7 mouse cellular contexts compared by ENCODE assay signal in genomic region chr2:32430701-32431676, GRCm38 (mm10). TPM values are rescaled to one million over a fixed set of nuclear protein-coding genes. Genes with fewer than 3 reads are reported as not detected.
DNase-seq lines count a peak whose midpoint lies in the region; ATAC-seq and TF ChIP-seq lines count a peak whose summit lies in the region.

No protein-coding gene starts in this region.

- no peak for TF ChIP-seq CTCF in embryonic fibroblast, embryonic 13.5 days (IDR thresholded peaks at IDR 0.05; ENCODE audit: borderline replicate concordance, insufficient read depth, low read length)

- H3K27ac ChIP-seq in embryonic fibroblast, embryonic 13.5 days (ENCODE audit: insufficient read depth, low read length): peak overlapping the region; percentile 42; the same call in 1 of the 2 replicates
- H3K27ac ChIP-seq in heart, embryonic 10.5 days: peak overlapping the region; percentile 85
- peak overlapping the region; percentile 85 for H3K27ac ChIP-seq in kidney, embryonic 15.5 days
- H3K27ac ChIP-seq in limb, embryonic 12.5 days: peak overlapping the region; percentile 80
- H3K27ac ChIP-seq in neural tube, embryonic 11.5 days (ENCODE audit: low read depth, low read length): peak overlapping the region; percentile 85

- H3K36me3 ChIP-seq in heart, embryonic 10.5 days: no peaks in the 10 kb centered on the region
- H3K36me3 ChIP-seq in kidney, embryonic 15.5 days: no peaks in the 10 kb centered on the region
- peaks cover 9% of the 10 kb centered on the region; the same call in 1 of the 2 replicates for H3K36me3 ChIP-seq in limb, embryonic 12.5 days
- H3K36me3 ChIP-seq in neural tube, embryonic 11.5 days (ENCODE audit: control insufficient read depth, insufficient read depth, low read length): no peaks in the 10 kb centered on the region

- H3K4me3 ChIP-seq in embryonic fibroblast, embryonic 13.5 days (ENCODE audit: insufficient read depth, low read length): peak overlapping the region; percentile 39
- peak overlapping the region; percentile 53 for H3K4me3 ChIP-seq in heart, embryonic 10.5 days
- H3K4me3 ChIP-seq in kidney, embryonic 15.5 days (replicated peaks): peak overlapping the region; percentile 53
- H3K4me3 ChIP-seq in limb, embryonic 12.5 days (replicated peaks): peak overlapping the region; percentile 49
- peak overlapping the region; percentile 35 for H3K4me3 ChIP-seq in neural tube, embryonic 11.5 days (ENCODE audit: low read depth, low read length)

- H3K27me3 ChIP-seq in heart, embryonic 10.5 days (ENCODE audit: insufficient read depth, poor library complexity, severe bottlenecking): no peaks in the 10 kb centered on the region
- H3K27me3 ChIP-seq in kidney, embryonic 15.5 days: no peaks in the 10 kb centered on the region
- no peaks in the 10 kb centered on the region for H3K27me3 ChIP-seq in limb, embryonic 12.5 days
- no peaks in the 10 kb centered on the region for H3K27me3 ChIP-seq in neural tube, embryonic 11.5 days (ENCODE audit: control insufficient read depth, insufficient read depth, low read length)

- peaks cover 7% of the 10 kb centered on the region for H3K4me1 ChIP-seq in embryonic fibroblast, embryonic 13.5 days (ENCODE audit: control insufficient read depth, insufficient read depth, low read length)
- H3K4me1 ChIP-seq in heart, embryonic 10.5 days: peaks cover 45% of the 10 kb centered on the region
- peaks cover 48% of the 10 kb centered on the region for H3K4me1 ChIP-seq in kidney, embryonic 15.5 days
- peaks cover 37% of the 10 kb centered on the region for H3K4me1 ChIP-seq in limb, embryonic 12.5 days (replicated peaks)
- peaks cover 19% of the 10 kb centered on the region; the same call in 1 of the 2 replicates for H3K4me1 ChIP-seq in neural tube, embryonic 11.5 days (ENCODE audit: control insufficient read depth, insufficient read depth, low read length)

- peak; percentile 95 for DNase-seq in cerebellum, adult 11-12 months
- DNase-seq in heart, embryonic 10.5 days (ENCODE audit: low spot score): peak; percentile 94
- DNase-seq in neural tube, embryonic 11.5 days (ENCODE audit: low spot score): peak; percentile 87
- no peak for DNase-seq in thymus, postnatal 14 days

- peak; percentile 66 for TF ChIP-seq POLR2A in embryonic fibroblast, embryonic 13.5 days (IDR thresholded peaks at IDR 0.05; ENCODE audit: low read depth, low read length)

- H3K9me3 ChIP-seq in heart, embryonic 10.5 days: no peaks in the 10 kb centered on the region
- H3K9me3 ChIP-seq in kidney, embryonic 15.5 days (replicated peaks): no peaks in the 10 kb centered on the region
- no peaks in the 10 kb centered on the region for H3K9me3 ChIP-seq in limb, embryonic 12.5 days
- no peaks in the 10 kb centered on the region for H3K9me3 ChIP-seq in neural tube, embryonic 11.5 days (ENCODE audit: control insufficient read depth, low read length)

- peak overlapping the region; percentile 66 for H3K4me2 ChIP-seq in kidney, embryonic 15.5 days
- peak overlapping the region; percentile 88 for H3K4me2 ChIP-seq in limb, embryonic 12.5 days
- peak overlapping the region; percentile 50 for H3K4me2 ChIP-seq in neural tube, embryonic 11.5 days (ENCODE audit: low read depth)

- WGBS in heart, embryonic 10.5 days: 10% methylated on average over 18 of the region's 18 CpGs
- WGBS in kidney, embryonic 15.5 days: 7% methylated on average over 18 of the region's 18 CpGs
- WGBS in limb, embryonic 12.5 days: 7% methylated on average over 18 of the region's 18 CpGs
- WGBS in neural tube, embryonic 11.5 days: 7% methylated on average over 18 of the region's 18 CpGs

- peak overlapping the region; percentile 55 for H3K9ac ChIP-seq in kidney, embryonic 15.5 days
- H3K9ac ChIP-seq in limb, embryonic 12.5 days (replicated peaks): peak overlapping the region; percentile 69
- H3K9ac ChIP-seq in neural tube, embryonic 11.5 days (ENCODE audit: low read length): peak overlapping the region; percentile 61

- ATAC-seq in kidney, embryonic 15.5 days (replicated peaks; ENCODE audit: low FRiP score): peak; percentile 85
- peak; percentile 93 for ATAC-seq in limb, embryonic 12.5 days (ENCODE audit: insufficient number of reproducible peaks, insufficient read depth, low FRiP score, low TSS enrichment, low read depth)
- ATAC-seq in neural tube, embryonic 11.5 days (ENCODE audit: insufficient read depth, low FRiP score, low TSS enrichment): peak; percentile 96

RNA-seq across cellular contexts. Expression of gene Naif1, which starts 19.3 kb away (rescaled TPM):
- polyA plus RNA-seq in embryonic fibroblast, embryonic 13.5 days (2011; ENCODE audit: insufficient read length, low read depth, missing spikeins): 3.5 and 3.8 TPM in 2 replicates
- 5.4 and 5.5 TPM in 2 replicates for polyA plus RNA-seq in heart, embryonic 10.5 days (2016; fragmentation: Nextera tagmentation; extraction: Ambion mirVana)
- 6.3 and 6.8 TPM in 2 replicates for polyA plus RNA-seq in kidney, embryonic 15.5 days (2015; fragmentation: Nextera tagmentation; extraction: Ambion mirVana)
- polyA plus RNA-seq in limb, embryonic 12.5 days (2016; fragmentation: Nextera tagmentation; extraction: Ambion mirVana): 5.1 and 5.6 TPM in 2 replicates
- 5.5 and 6.9 TPM in 2 replicates for polyA plus RNA-seq in neural tube, embryonic 11.5 days (2014; fragmentation: Nextera tagmentation; extraction: Ambion mirVana)

RNA-seq across cellular contexts. Expression of gene Slc25a25, which starts 20.3 kb away (rescaled TPM):
- polyA plus RNA-seq in embryonic fibroblast, embryonic 13.5 days (2011; ENCODE audit: insufficient read length, low read depth, missing spikeins): 10.7 and 16.6 TPM in 2 replicates
- 17.0 and 17.3 TPM in 2 replicates for polyA plus RNA-seq in heart, embryonic 10.5 days (2016; fragmentation: Nextera tagmentation; extraction: Ambion mirVana)
- polyA plus RNA-seq in kidney, embryonic 15.5 days (2015; fragmentation: Nextera tagmentation; extraction: Ambion mirVana): 20.4 and 20.7 TPM in 2 replicates
- 26.0 and 28.3 TPM in 2 replicates for polyA plus RNA-seq in limb, embryonic 12.5 days (2016; fragmentation: Nextera tagmentation; extraction: Ambion mirVana)
- polyA plus RNA-seq in neural tube, embryonic 11.5 days (2014; fragmentation: Nextera tagmentation; extraction: Ambion mirVana): 28.1 and 33.5 TPM in 2 replicates

RNA-seq across cellular contexts. Expression of gene Ptges2, which starts 35.3 kb away (rescaled TPM):
- polyA plus RNA-seq in embryonic fibroblast, embryonic 13.5 days (2011; ENCODE audit: insufficient read length, low read depth, missing spikeins): 14.3 and 18.0 TPM in 2 replicates
- polyA plus RNA-seq in heart, embryonic 10.5 days (2016; fragmentation: Nextera tagmentation; extraction: Ambion mirVana): 34.4 and 46.6 TPM in 2 replicates
- 30.5 and 31.2 TPM in 2 replicates for polyA plus RNA-seq in kidney, embryonic 15.5 days (2015; fragmentation: Nextera tagmentation; extraction: Ambion mirVana)
- polyA plus RNA-seq in limb, embryonic 12.5 days (2016; fragmentation: Nextera tagmentation; extraction: Ambion mirVana): 32.2 and 36.7 TPM in 2 replicates
- polyA plus RNA-seq in neural tube, embryonic 11.5 days (2014; fragmentation: Nextera tagmentation; extraction: Ambion mirVana): 25.6 and 33.6 TPM in 2 replicates

RNA-seq across cellular contexts. Expression of gene Lcn2, which starts 42.9 kb away (rescaled TPM):
- not detected in 2 replicates for polyA plus RNA-seq in embryonic fibroblast, embryonic 13.5 days (2011; ENCODE audit: insufficient read length, low read depth, missing spikeins)
- polyA plus RNA-seq in heart, embryonic 10.5 days (2016; fragmentation: Nextera tagmentation; extraction: Ambion mirVana): not detected in 2 replicates
- polyA plus RNA-seq in kidney, embryonic 15.5 days (2015; fragmentation: Nextera tagmentation; extraction: Ambion mirVana): 6.8 and 9.1 TPM in 2 replicates
- 0.95 TPM in 1 of 2 replicates, not detected in the other for polyA plus RNA-seq in limb, embryonic 12.5 days (2016; fragmentation: Nextera tagmentation; extraction: Ambion mirVana)
- polyA plus RNA-seq in neural tube, embryonic 11.5 days (2014; fragmentation: Nextera tagmentation; extraction: Ambion mirVana): 0.25 and 0.51 TPM in 2 replicates

RNA-seq across cellular contexts. Expression of gene 1110008P14Rik, which starts 49.3 kb away (rescaled TPM):
- polyA plus RNA-seq in embryonic fibroblast, embryonic 13.5 days (2011; ENCODE audit: insufficient read length, low read depth, missing spikeins): 28.8 and 30.3 TPM in 2 replicates
- 41.2 and 50.5 TPM in 2 replicates for polyA plus RNA-seq in heart, embryonic 10.5 days (2016; fragmentation: Nextera tagmentation; extraction: Ambion mirVana)
- polyA plus RNA-seq in kidney, embryonic 15.5 days (2015; fragmentation: Nextera tagmentation; extraction: Ambion mirVana): 47.1 and 52.1 TPM in 2 replicates
- 44.3 and 45.8 TPM in 2 replicates for polyA plus RNA-seq in limb, embryonic 12.5 days (2016; fragmentation: Nextera tagmentation; extraction: Ambion mirVana)
- polyA plus RNA-seq in neural tube, embryonic 11.5 days (2014; fragmentation: Nextera tagmentation; extraction: Ambion mirVana): 59.8 and 65.6 TPM in 2 replicates
